Mouse (Mus musculus) embryonic facial prominence, embryonic 15.5 days (tissue): ENCODE data around the gene Hibch. TPM values are rescaled to one million over a fixed set of nuclear protein-coding genes. Genes with fewer than 3 reads are reported as not detected.

Experiments
- ATAC-seq: fragments of 200-750 bp; cut with Nextera tagmentation; 2 replicates; pipeline ENCODE4 v1.8.0; 2017; ENCODE audit warnings: low read depth, moderate TSS enrichment; ENCODE audit not compliant: insufficient number of reproducible peaks, low FRiP score, low TSS enrichment
- H3K27ac ChIP-seq: fragments of 300-500 bp; sonication (generic); replicated peaks from 2 replicates; pipeline ENCODE4 v1.5.1; 2015; ENCODE audit warnings: mild to moderate bottlenecking, inconsistent platforms
- H3K27me3 ChIP-seq: fragments of 300-500 bp; sonication (generic); 2 replicates; pipeline ENCODE4 v1.6.1; 2015; ENCODE audit warnings: inconsistent platforms
- H3K36me3 ChIP-seq: fragments of 300-500 bp; sonication (generic); 2 replicates; pipeline ENCODE4 v1.6.1; 2015; ENCODE audit warnings: mild to moderate bottlenecking, inconsistent platforms
- H3K4me1 ChIP-seq: fragments of 300-500 bp; sonication (generic); 2 replicates; pipeline ENCODE4 v1.6.1; 2015; ENCODE audit warnings: inconsistent platforms
- H3K4me2 ChIP-seq: fragments of 300-500 bp; sonication (generic); replicated peaks from 2 replicates; pipeline ENCODE4 v1.6.1; 2015; ENCODE audit warnings: mild to moderate bottlenecking, inconsistent platforms
- H3K4me3 ChIP-seq: fragments of 300-500 bp; sonication (generic); replicated peaks from 2 replicates; pipeline ENCODE4 v1.5.1; 2015; ENCODE audit warnings: mild to moderate bottlenecking, inconsistent platforms
- H3K9ac ChIP-seq: fragments of 300-500 bp; sonication (generic); 2 replicates; pipeline ENCODE4 v1.6.1; 2015; ENCODE audit warnings: inconsistent platforms
- H3K9me3 ChIP-seq: fragments of 300-500 bp; sonication (generic); replicated peaks from 2 replicates; pipeline ENCODE4 v1.6.1; 2016; ENCODE audit warnings: inconsistent platforms
- WGBS: fragments of 180-500 bp; shearing (Covaris S2); methylation state at CpG from one replicate; pipeline ENCODE4 v1.1.7; 2015; 5-methylcytosine and 5-hydroxymethylcytosine counted together
- polyA plus RNA-seq: library from polyadenylated mRNA; unstranded; fragments of >200 nt; fragmentation: Nextera tagmentation; extraction: Ambion mirVana; gene quantifications from 2 replicates; pipeline ENCODE4 v1.2.1, GENCODE M21; 2015

The Hibch gene
- polyA plus RNA-seq, 1 experiment from 2014 or later, result 22.4 TPM

DNA sequence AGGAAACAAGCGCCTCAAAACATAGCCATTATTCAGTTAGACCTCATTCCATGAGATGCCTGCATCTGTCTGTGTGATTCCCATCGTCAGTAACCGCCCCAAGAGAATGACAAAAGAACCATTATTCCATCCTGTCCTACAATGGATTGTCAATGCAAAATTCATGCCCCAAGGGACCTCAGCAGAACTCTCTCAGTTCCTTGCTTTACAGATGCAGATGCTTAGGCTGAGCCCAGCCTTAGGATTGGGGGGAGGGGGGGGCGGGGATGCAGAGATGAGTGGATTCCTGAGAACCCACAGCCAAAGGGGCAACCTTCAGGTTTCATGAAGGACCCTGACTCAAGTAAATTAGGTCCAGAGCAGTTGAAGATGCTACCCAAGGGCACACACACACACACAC lies 108.8 kb downstream of the Hibch start:
- H3K36me3 ChIP-seq, result no peaks in the 10 kb centered on the region
- no peak for ATAC-seq
- H3K4me1 ChIP-seq, result peaks cover 12% of the 10 kb centered on the region; the same call in 1 of the 2 replicates
- H3K4me2 ChIP-seq, result peak overlapping the region; percentile 97
- WGBS, result 8% methylated on average over 4 of the region's 4 CpGs
- H3K9me3 ChIP-seq, result no peaks in the 10 kb centered on the region
- no peak overlapping the region for H3K27ac ChIP-seq
- peak overlapping the region; percentile 54; the same call in 1 of the 2 replicates for H3K4me3 ChIP-seq
- no peak overlapping the region for H3K9ac ChIP-seq
- H3K27me3 ChIP-seq, result no peaks in the 10 kb centered on the region

GRCm38 (mm10) chr1:52954456-52954855 lies 109.7 kb downstream of the Hibch start:
- H3K9ac ChIP-seq, result no peak overlapping the region
- ATAC-seq, result no peak
- H3K4me1 ChIP-seq, result peaks cover 12% of the 10 kb centered on the region; the same call in 1 of the 2 replicates
- H3K36me3 ChIP-seq, result no peaks in the 10 kb centered on the region
- no peaks in the 10 kb centered on the region for H3K9me3 ChIP-seq
- no peak overlapping the region for H3K27ac ChIP-seq
- no peaks in the 10 kb centered on the region for H3K27me3 ChIP-seq
- WGBS, result 78% methylated on average over 2 of the region's 2 CpGs
- H3K4me2 ChIP-seq, result no peak overlapping the region
- no peak overlapping the region for H3K4me3 ChIP-seq

DNA sequence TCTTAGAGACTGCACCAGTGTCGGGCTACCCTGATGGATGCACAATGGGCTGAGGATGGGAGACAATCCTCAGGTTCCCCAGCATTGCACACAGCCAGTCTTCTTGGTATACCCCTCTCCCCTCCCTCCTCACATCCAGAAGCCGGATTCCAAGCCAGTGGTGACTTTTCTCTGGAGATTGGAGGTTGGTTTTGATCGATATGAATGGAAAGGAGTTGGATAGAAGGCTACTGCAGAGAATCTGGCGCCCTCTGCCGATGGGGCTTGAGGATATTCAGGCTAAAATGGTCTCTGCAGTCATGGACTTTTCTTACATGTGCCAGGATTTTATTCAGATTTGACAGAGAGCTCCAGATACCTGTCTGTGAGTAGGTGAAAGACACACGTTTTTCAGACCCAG lies 110.4 kb downstream of the Hibch start:
- 36% methylated on average over 6 of the region's 6 CpGs for WGBS
- no peak for ATAC-seq
- H3K36me3 ChIP-seq, result no peaks in the 10 kb centered on the region

GRCm38 (mm10) chr1:52956746-52957145 lies 112.0 kb downstream of the Hibch start:
- Histone ChIP-seq H3K9ac (no peak overlapping the region), H3K36me3 (no peaks in the 10 kb centered on the region), H3K4me3 (no peak overlapping the region), H3K4me1 (peaks cover 12% of the 10 kb centered on the region; the same call in 1 of the 2 replicates), H3K27ac (no peak overlapping the region), H3K27me3 (no peaks in the 10 kb centered on the region), H3K9me3 (no peaks in the 10 kb centered on the region), H3K4me2 (no peak overlapping the region)
- 68% methylated on average over 4 of the region's 4 CpGs for WGBS
- ATAC-seq, result no peak

More for the DNA sequence above, 110.4 kb downstream of the Hibch start:
- peaks cover 12% of the 10 kb centered on the region; the same call in 1 of the 2 replicates for H3K4me1 ChIP-seq
- H3K9me3 ChIP-seq, result no peaks in the 10 kb centered on the region
- no peak overlapping the region for H3K4me3 ChIP-seq
- H3K4me2 ChIP-seq, result no peak overlapping the region
- no peak overlapping the region for H3K9ac ChIP-seq
- no peak overlapping the region for H3K27ac ChIP-seq
- H3K27me3 ChIP-seq, result no peaks in the 10 kb centered on the region

DNA sequence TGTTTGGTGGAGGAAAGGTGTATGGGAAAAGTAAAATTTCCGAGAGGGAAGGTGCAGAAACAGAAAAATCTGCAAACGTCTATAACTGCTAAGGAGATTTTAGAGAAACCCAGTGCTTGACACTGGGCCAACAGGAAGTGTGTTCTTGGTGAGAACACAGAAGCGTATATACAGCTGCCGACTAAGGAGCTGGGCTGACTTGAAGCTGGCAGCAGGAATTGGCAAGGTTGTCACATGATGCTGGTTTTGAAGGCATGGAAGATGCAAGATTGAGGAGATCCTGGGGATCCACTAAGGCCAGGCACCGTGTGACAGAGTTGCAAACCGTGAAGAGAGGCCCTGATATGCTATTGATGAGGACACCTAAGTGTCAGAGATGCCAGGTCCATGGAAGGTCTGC lies 115.5 kb downstream of the Hibch start:
- H3K4me3 ChIP-seq, result no peak overlapping the region
- ATAC-seq, result no peak
- WGBS, result 69% methylated on average over 6 of the region's 6 CpGs
- H3K36me3 ChIP-seq, result no peaks in the 10 kb centered on the region
- no peak overlapping the region for H3K9ac ChIP-seq
- H3K4me2 ChIP-seq, result no peak overlapping the region
- H3K27me3 ChIP-seq, result no peaks in the 10 kb centered on the region
- H3K27ac ChIP-seq, result no peak overlapping the region
- no peaks in the 10 kb centered on the region for H3K9me3 ChIP-seq
- no peaks in the 10 kb centered on the region for H3K4me1 ChIP-seq

GRCm38 (mm10) chr1:52963097-52963496 lies 118.4 kb downstream of the Hibch start:
- Histone ChIP-seq H3K36me3 (no peaks in the 10 kb centered on the region), H3K27me3 (no peaks in the 10 kb centered on the region), H3K9me3 (no peaks in the 10 kb centered on the region), H3K27ac (no peak overlapping the region), H3K4me2 (no peak overlapping the region), H3K4me3 (no peak overlapping the region), H3K9ac (no peak overlapping the region), H3K4me1 (no peaks in the 10 kb centered on the region)
- WGBS, result 65% methylated on average over 2 of the region's 2 CpGs
- no peak for ATAC-seq

- ATAC-seq, result no peak
These were observed 119.9 kb downstream of the Hibch start for GRCm38 (mm10) chr1:52964581-52964980.

More at GRCm38 (mm10) chr1:52964581-52964980, 119.9 kb downstream of the Hibch start:
- Histone ChIP-seq H3K4me1 (no peaks in the 10 kb centered on the region), H3K4me3 (no peak overlapping the region), H3K4me2 (no peak overlapping the region), H3K36me3 (no peaks in the 10 kb centered on the region), H3K27ac (no peak overlapping the region), H3K9me3 (no peaks in the 10 kb centered on the region), H3K27me3 (no peaks in the 10 kb centered on the region), H3K9ac (no peak overlapping the region)
- 69% methylated on average over 8 of the region's 8 CpGs for WGBS

Other genes starting within 250 kb of the Hibch start
- 8.5 and 9.3 TPM in 2 replicates for gene Nemp2, start 214.2 kb upstream of the Hibch start, polyA plus RNA-seq
- 5.4 and 5.6 TPM in 2 replicates for gene Mfsd6, start 117.5 kb upstream of the Hibch start, polyA plus RNA-seq
- gene Inpp1, start 27.2 kb upstream of the Hibch start, polyA plus RNA-seq, result 15.7 and 20.0 TPM in 2 replicates
- 2.5 and 2.8 TPM in 2 replicates for gene 1700019D03Rik, start 175.2 kb downstream of the Hibch start, polyA plus RNA-seq
- 7.3 and 12.7 TPM in 2 replicates for gene Mstn, start 216.7 kb downstream of the Hibch start, polyA plus RNA-seq